Mouse (Mus musculus) neural tube, embryonic 13.5 days (tissue): ENCODE data around the gene Mmd2. TPM values are rescaled to one million over a fixed set of nuclear protein-coding genes. Genes with fewer than 3 reads are reported as not detected.
A peak's percentile ranks its signal among the peaks of the same experiment; 100 is the strongest.

Experiments
- ATAC-seq: fragments of 200-750 bp; cut with Nextera tagmentation; 2 replicates; pipeline ENCODE4 v1.8.0; 2017; ENCODE audit warnings: low read depth, mild to moderate bottlenecking, moderate TSS enrichment, moderate library complexity
- H3K27ac ChIP-seq: fragments of 300-500 bp; sonication (generic); replicated peaks from 2 replicates; pipeline ENCODE4 v1.5.1; 2015; ENCODE audit warnings: moderate library complexity, mild to moderate bottlenecking, inconsistent platforms
- H3K27me3 ChIP-seq: fragments of 300-500 bp; sonication (generic); 2 replicates; pipeline ENCODE4 v1.6.1; 2015; ENCODE audit warnings: mild to moderate bottlenecking, inconsistent platforms
- H3K36me3 ChIP-seq: fragments of 300-500 bp; sonication (generic); 2 replicates; pipeline ENCODE4 v1.6.1; 2015; ENCODE audit warnings: mild to moderate bottlenecking, inconsistent platforms
- H3K4me1 ChIP-seq: fragments of 300-500 bp; sonication (generic); replicated peaks from 2 replicates; pipeline ENCODE4 v1.6.1; 2015; ENCODE audit warnings: inconsistent platforms
- H3K4me2 ChIP-seq: fragments of 300-500 bp; sonication (generic); 2 replicates; pipeline ENCODE4 v1.6.1; 2015; ENCODE audit warnings: inconsistent platforms, mild to moderate bottlenecking, moderate library complexity
- H3K4me3 ChIP-seq: fragments of 300-500 bp; sonication (generic); 2 replicates; pipeline ENCODE4 v1.5.1; 2015; ENCODE audit warnings: mild to moderate bottlenecking, inconsistent platforms
- H3K9ac ChIP-seq: fragments of 300-500 bp; sonication (generic); 2 replicates; pipeline ENCODE4 v1.6.1; 2015; ENCODE audit warnings: moderate library complexity, mild to moderate bottlenecking, inconsistent platforms
- H3K9me3 ChIP-seq: fragments of 300-500 bp; sonication (generic); 2 replicates; pipeline ENCODE4 v1.6.1; 2016; ENCODE audit warnings: inconsistent platforms
- WGBS: fragments of 180-500 bp; shearing (Covaris S2); methylation state at CpG from one replicate; pipeline ENCODE4 v1.1.7; 2015; 5-methylcytosine and 5-hydroxymethylcytosine counted together
- polyA plus RNA-seq: library from polyadenylated mRNA; unstranded; fragments of >200 nt; fragmentation: Nextera tagmentation; extraction: Ambion mirVana; gene quantifications from 2 replicates; pipeline ENCODE4 v1.2.1, GENCODE M21; 2015

Mmd2 gene
- polyA plus RNA-seq, 1 experiment from 2014 or later = 52.9 TPM

GRCm38 (mm10) chr5:142535388-142535787 lies 73.2 kb downstream of the Mmd2 start:
- Histone ChIP-seq H3K9ac (no peak overlapping the region), H3K36me3 (0 out of 2 replicates have a peak, but pooled peaks cover under 1% of the 10 kb centered on the region), H3K4me1 (no peaks in the 10 kb centered on the region), H3K4me2 (no peak overlapping the region), H3K9me3 (no peaks in the 10 kb centered on the region), H3K4me3 (no peak overlapping the region), H3K27ac (no peak overlapping the region), H3K27me3 (peaks cover 7% of the 10 kb centered on the region)
- 79% methylated on average over 4 of the region's 4 CpGs for WGBS
- ATAC-seq = no peak

DNA sequence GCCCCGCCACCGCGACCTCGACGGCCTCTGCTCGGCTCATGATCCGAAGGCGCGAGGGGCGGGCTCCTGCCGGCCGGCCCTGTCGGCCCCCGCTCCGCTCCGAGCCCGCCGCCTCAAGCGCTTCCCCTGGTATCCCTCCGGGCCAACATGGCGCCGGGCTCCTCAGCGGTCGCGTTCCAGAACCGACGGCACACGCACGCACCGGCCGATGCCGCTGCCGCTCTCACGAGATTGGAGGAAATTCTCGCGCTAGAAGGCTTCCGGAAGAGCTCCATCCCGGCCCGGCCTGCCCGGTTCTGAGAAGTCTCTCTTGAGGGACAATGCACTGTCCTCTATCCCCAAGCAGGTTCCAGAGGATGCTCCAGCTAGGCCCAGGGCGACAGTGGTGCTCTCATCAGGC lies 78.7 kb downstream of the Mmd2 start, which contains the start of gene Papolb:
Gene Papolb, minus strand, starts transcription at position 162 of the 400 bp plus-strand sequence.
- ATAC-seq = no peak
- H3K4me2 ChIP-seq = peak within 1 kb of the TSS; percentile 33
- 42% methylated on average over 41 of the region's 41 CpGs for WGBS
- no peak within 1 kb of the TSS for H3K27ac ChIP-seq
- H3K9me3 ChIP-seq = no peaks in the 10 kb centered on the region
- H3K4me1 ChIP-seq = no peaks in the 10 kb centered on the region
- H3K4me3 ChIP-seq = peak within 1 kb of the TSS; percentile 14; the same call in 1 of the 2 replicates
- peaks cover 32% of the 10 kb centered on the region for H3K27me3 ChIP-seq
- H3K36me3 ChIP-seq = peaks cover 7% of the 10 kb centered on the region; the same call in 1 of the 2 replicates
- no peak within 1 kb of the TSS for H3K9ac ChIP-seq

DNA sequence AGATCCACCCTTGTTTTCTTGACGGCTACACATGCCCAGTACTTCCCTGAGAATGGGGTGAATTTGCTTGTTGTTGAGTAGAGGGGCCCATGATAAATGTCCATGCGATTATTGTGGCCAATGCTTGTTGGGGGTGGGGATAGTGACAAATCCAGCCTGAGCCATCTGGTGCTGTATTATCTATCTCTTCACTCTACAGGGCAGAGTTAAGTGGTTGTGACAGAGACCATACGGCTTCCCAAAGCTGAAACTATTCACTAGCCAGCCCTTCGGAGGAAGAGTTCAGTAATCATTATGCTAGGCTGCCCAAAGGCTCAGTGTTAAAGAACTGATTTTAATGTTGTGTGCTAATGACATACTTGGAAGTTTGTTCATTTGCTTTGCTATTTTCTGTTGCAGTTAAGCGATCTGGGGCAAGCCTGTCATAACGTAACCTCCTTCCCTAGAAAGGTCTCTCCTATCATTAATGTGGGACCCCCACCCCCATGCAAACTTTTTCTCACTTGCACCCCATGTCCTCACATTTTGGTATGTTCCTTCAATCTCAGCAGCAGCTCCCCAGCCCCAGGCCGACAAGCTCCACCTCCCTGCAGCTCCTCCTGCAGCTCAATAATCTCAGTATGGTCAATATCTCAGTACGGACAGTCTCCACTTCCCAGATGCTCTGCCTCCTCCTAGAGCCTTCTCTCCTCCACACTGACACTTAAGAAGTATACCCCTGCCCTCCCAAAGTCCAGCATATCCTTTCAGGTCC lies 83.7 kb downstream of the Mmd2 start:
- no peak overlapping the region for H3K9ac ChIP-seq
- H3K4me1 ChIP-seq = no peaks in the 10 kb centered on the region
- H3K9me3 ChIP-seq = no peaks in the 10 kb centered on the region
- no peak overlapping the region for H3K4me2 ChIP-seq
- no peak for ATAC-seq
- peaks cover 4% of the 10 kb centered on the region; the same call in 1 of the 2 replicates for H3K36me3 ChIP-seq
- H3K27ac ChIP-seq = no peak overlapping the region
- peaks cover 20% of the 10 kb centered on the region for H3K27me3 ChIP-seq
- 75% methylated on average over 8 of the region's 8 CpGs for WGBS
- H3K4me3 ChIP-seq = no peak overlapping the region

DNA sequence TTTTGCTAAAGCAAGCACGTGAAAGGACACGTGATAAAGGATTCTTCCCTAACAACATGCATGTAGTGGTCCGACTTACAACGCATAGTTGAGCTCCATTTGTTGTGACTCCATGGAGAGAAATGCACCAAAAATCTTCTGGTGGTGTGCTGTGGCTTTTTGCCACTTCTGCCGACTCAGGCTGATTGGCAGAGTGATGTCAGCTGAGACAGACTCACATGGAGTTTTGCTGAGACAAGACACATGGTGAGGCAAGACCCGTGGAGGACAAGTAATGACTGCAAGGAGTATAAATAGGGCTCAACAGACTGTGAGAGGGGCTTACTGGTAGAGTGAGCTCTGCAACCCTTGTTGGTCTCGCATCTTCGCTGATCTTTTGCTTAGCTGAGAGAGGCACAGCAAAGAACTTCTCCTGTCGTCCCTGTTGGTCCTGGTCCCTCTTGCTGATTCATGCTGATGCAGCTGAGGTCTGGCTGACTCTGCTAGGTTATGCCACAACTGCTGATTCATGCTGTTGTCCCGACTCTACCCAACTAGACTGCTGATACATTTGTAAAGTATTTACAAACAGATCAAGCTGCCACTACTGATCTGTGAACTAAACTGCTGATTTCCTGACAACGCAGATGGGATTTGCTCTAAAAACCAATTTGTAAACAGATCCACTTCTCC lies 87.3 kb downstream of the Mmd2 start:
- no peak overlapping the region for H3K4me3 ChIP-seq
- no peak overlapping the region for H3K27ac ChIP-seq
- no peak overlapping the region for H3K4me2 ChIP-seq
- 0 out of 2 replicates have a peak, but pooled peaks cover 7% of the 10 kb centered on the region for H3K4me1 ChIP-seq
- no peak for ATAC-seq
- H3K27me3 ChIP-seq = no peaks in the 10 kb centered on the region
- WGBS = 89% methylated on average over 11 of the region's 11 CpGs
- no peak overlapping the region for H3K9ac ChIP-seq
- H3K9me3 ChIP-seq = no peaks in the 10 kb centered on the region
- H3K36me3 ChIP-seq = 0 out of 2 replicates have a peak, but pooled peaks cover 3% of the 10 kb centered on the region

- 0 out of 2 replicates have a peak, but pooled peaks cover 7% of the 10 kb centered on the region for H3K4me1 ChIP-seq
- H3K4me3 ChIP-seq = no peak overlapping the region
- 0 out of 2 replicates have a peak, but pooled peaks cover 3% of the 10 kb centered on the region for H3K36me3 ChIP-seq
- no peak overlapping the region for H3K27ac ChIP-seq
- H3K4me2 ChIP-seq = no peak overlapping the region
- no peak overlapping the region for H3K9ac ChIP-seq
- H3K9me3 ChIP-seq = no peaks in the 10 kb centered on the region
- 87% methylated on average over 4 of the region's 4 CpGs for WGBS
- H3K27me3 ChIP-seq = no peaks in the 10 kb centered on the region
- no peak for ATAC-seq
Observed at GRCm38 (mm10) chr5:142520360-142520759, 88.2 kb downstream of the Mmd2 start.

DNA sequence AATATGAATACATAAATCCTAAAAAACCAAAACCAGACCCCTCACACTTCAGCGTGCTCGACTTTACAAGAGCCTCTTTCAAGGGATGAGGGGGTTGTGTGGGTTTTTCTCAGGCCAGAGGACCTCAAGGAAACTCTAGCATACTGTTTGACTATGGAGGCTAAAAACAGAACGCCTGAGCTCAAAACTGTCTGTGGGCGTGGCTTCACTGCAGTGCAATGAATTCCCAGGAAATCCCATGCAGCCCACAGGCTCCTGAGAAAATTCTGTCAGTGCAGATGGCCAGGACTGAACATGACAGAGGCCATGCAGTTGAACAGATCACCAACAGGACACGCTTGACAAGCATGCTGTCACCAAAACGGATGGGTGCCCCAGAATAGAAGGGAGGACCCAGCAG lies 89.6 kb downstream of the Mmd2 start:
- ATAC-seq = no peak
- WGBS = 71% methylated on average over 6 of the region's 6 CpGs

More for the DNA sequence above, 89.6 kb downstream of the Mmd2 start:
- no peaks in the 10 kb centered on the region for H3K9me3 ChIP-seq
- H3K4me1 ChIP-seq = 0 out of 2 replicates have a peak, but pooled peaks cover 7% of the 10 kb centered on the region
- H3K4me3 ChIP-seq = no peak overlapping the region
- 0 out of 2 replicates have a peak, but pooled peaks cover 3% of the 10 kb centered on the region for H3K36me3 ChIP-seq
- no peaks in the 10 kb centered on the region for H3K27me3 ChIP-seq
- no peak overlapping the region for H3K4me2 ChIP-seq
- H3K9ac ChIP-seq = no peak overlapping the region
- H3K27ac ChIP-seq = no peak overlapping the region

Other genes with a start within 250 kb of the Mmd2 start
- 5.6 and 7.2 TPM in 2 replicates for gene Foxk1, start 207.3 kb downstream of the Mmd2 start, polyA plus RNA-seq
- gene Ap5z1, start 144.9 kb downstream of the Mmd2 start, polyA plus RNA-seq = 10.9 and 14.1 TPM in 2 replicates
- gene Papolb, start 78.7 kb downstream of the Mmd2 start, polyA plus RNA-seq = 0.14 and 0.25 TPM in 2 replicates
- 11.8 and 13.9 TPM in 2 replicates for gene Radil, start 57.7 kb downstream of the Mmd2 start, polyA plus RNA-seq
- gene Wipi2, start 18.9 kb upstream of the Mmd2 start, polyA plus RNA-seq = 43.3 and 48.3 TPM in 2 replicates
- gene Slc29a4, start 83.7 kb upstream of the Mmd2 start, polyA plus RNA-seq = 79.8 and 82.1 TPM in 2 replicates
- gene Tnrc18, start 208.9 kb upstream of the Mmd2 start, polyA plus RNA-seq = 30.3 and 31.1 TPM in 2 replicates